Mouse (Mus musculus) lung, adult 2 months (tissue): ENCODE data around the gene Ugt1a5.
"Not testable (repeated sequence)": the region's sequence is repeated elsewhere in the genome, so short reads cannot be mapped to it uniquely, and the experiment has no call there.

ENCODE experiments used
- CTCF ChIP-seq: fragments of 200-500 bp; IDR thresholded peaks from 2 replicates; pipeline ENCODE4 v1.5.1; 2011; ENCODE audit warnings: mild to moderate bottlenecking, low read length, control low read depth; ENCODE audit not compliant: insufficient read depth
- POLR2A ChIP-seq: fragments of 200-500 bp; IDR thresholded peaks from 2 replicates; pipeline ENCODE4 v1.6.1; 2011; ENCODE audit warnings: low read depth, mild to moderate bottlenecking, control low read depth, low read length, borderline replicate concordance; ENCODE audit errors: extremely low read depth

- TF ChIP-seq CTCF, POLR2A: not testable (repeated sequence)
These were observed 35.6 kb upstream of the Ugt1a5 start for GRCm38 (mm10) chr1:88130223-88130622.
